Comparison of ENCODE assay signal across 8 mouse cellular contexts in genomic region chr8:75212631-75213306, GRCm38 (mm10). TPM values are rescaled to one million over a fixed set of nuclear protein-coding genes. Genes with fewer than 3 reads are reported as not detected.
A peak's percentile ranks its signal among the peaks of the same experiment; 100 is the strongest.
DNase-seq lines count a peak whose midpoint lies in the region; TF ChIP-seq lines count a peak whose summit lies in the region.

No protein-coding gene starts in this region.

- DNase-seq in cerebellum, adult 18-20 months = peak; percentile 91 to 95
- peak; percentile 53 for DNase-seq in forelimb bud, embryonic 11.5 days (ENCODE audit: low read depth, low spot score)
- peak; percentile 88 for DNase-seq in heart, postnatal 4 days
- DNase-seq in layer of hippocampus, adult 2 months (ENCODE audit: low spot score in 2 of 2) = peak; percentile 77 to 88
- DNase-seq in lung, adult 2 months = peak; percentile 89
- DNase-seq in ovary, adult 18-20 months (ENCODE audit: low spot score) = peak; percentile 72
- peak; percentile 40 to 62 for DNase-seq in thymus, adult 18-20 months

- peaks cover 95% of the 10 kb centered on the region for H3K27me3 ChIP-seq in E14TG2a.4 (ENCODE audit: insufficient read depth, low read length)

- H3K4me3 ChIP-seq in E14TG2a.4 (replicated peaks; ENCODE audit: low read length) = peak overlapping the region; percentile 80
- H3K4me3 ChIP-seq in layer of hippocampus, adult 2 months = peak overlapping the region; percentile 77
- H3K4me3 ChIP-seq in lung, adult 2 months (replicated peaks; ENCODE audit: extremely low read depth, low read depth, low read length) = peak overlapping the region; percentile 61

- H3K36me3 ChIP-seq in E14TG2a.4 (ENCODE audit: insufficient read depth, low read length) = no peaks in the 10 kb centered on the region

- H3K4me1 ChIP-seq in E14TG2a.4 (replicated peaks; ENCODE audit: low read depth, low read length) = peaks cover 17% of the 10 kb centered on the region
- H3K4me1 ChIP-seq in lung, adult 2 months (ENCODE audit: control insufficient read depth, insufficient read depth, low read length) = peaks cover 7% of the 10 kb centered on the region

- no peak for TF ChIP-seq CTCF in E14TG2a.4 (conservative IDR thresholded peaks at IDR 0.05; ENCODE audit: low read length)
- TF ChIP-seq CTCF in layer of hippocampus, adult 2 months (conservative IDR thresholded peaks at IDR 0.05) = no peak
- no peak for TF ChIP-seq CTCF in lung, adult 2 months (IDR thresholded peaks at IDR 0.05; ENCODE audit: insufficient read depth, low read length)

- WGBS in lung, adult 2 months = 3% methylated on average over 63 of the region's 63 CpGs

- TF ChIP-seq POLR2A in lung, adult 2 months (IDR thresholded peaks at IDR 0.05; ENCODE audit: borderline replicate concordance, extremely low read depth, low read depth, low read length) = no peak; the same call in 1 of the 2 replicates

- H3K9me3 ChIP-seq in E14TG2a.4 (ENCODE audit: low read length) = no peaks in the 10 kb centered on the region; the same call in 1 of the 2 replicates

- peak overlapping the region; percentile 85 for H3K27ac ChIP-seq in layer of hippocampus, adult 2 months

RNA-seq across cellular contexts. Expression of gene Rasd2, which starts 1.0 kb away (rescaled TPM):
- total RNA-seq in heart, postnatal 4 days (2021) = 1 to 10 TPM; 2.2 TPM
- total RNA-seq in layer of hippocampus, adult 2 months (2021) = 10 to 100 TPM; 69.5 to 79.3 TPM
- 3.6 and 5.9 TPM in 2 replicates for polyA plus RNA-seq in lung, adult 2 months (2012; rRNA removed)

Comparison
In these comparisons a context has a peak if more than half of its experiments do, and no peak if none do; other contexts are left out.
1. Peak in every context shown above with its lines: DNase-seq, H3K4me3 ChIP-seq and H3K27ac ChIP-seq.
2. RNA of gene Rasd2, which starts 1.0 kb away (total RNA-seq): 69.5 to 79.3 TPM in layer of hippocampus, adult 2 months; 2.2 TPM in heart, postnatal 4 days; every median in the first group is over 10 times any median in the second.